Mouse (Mus musculus) forebrain, postnatal 0 days (tissue): ENCODE measurements at regions not wholly inside any gene's neighbourhood (a gene's known extent, or its start where the extent isn't known, plus 50 kb on each side); places are given as distances from the start of the nearest gene placed in this dataset.

Experiments used
- ATAC-seq: fragments of 200-750 bp; cut with Nextera tagmentation; 2 replicates; pipeline ENCODE4 v1.8.0; 2017; ENCODE audit warnings: mild to moderate bottlenecking, moderate library complexity
- DNase-seq: peaks from one replicate; pipeline ENCODE4 v3.0.0-alpha.2; 2015
- H3K27ac ChIP-seq: fragments of 300-500 bp; sonication (generic); 2 replicates; pipeline ENCODE4 v1.5.1; 2014; ENCODE audit warnings: low read depth, mild to moderate bottlenecking, antibody characterized with exemption, low read length, moderate library complexity, mixed read lengths
- H3K27me3 ChIP-seq: fragments of 300-500 bp; sonication (generic); 2 replicates; pipeline ENCODE4 v1.6.1; 2014; ENCODE audit warnings: mild to moderate bottlenecking, low read length, mixed read lengths; ENCODE audit not compliant: insufficient read depth
- H3K36me3 ChIP-seq: fragments of 300-500 bp; sonication (generic); 2 replicates; pipeline ENCODE4 v1.6.1; 2014; ENCODE audit warnings: mild to moderate bottlenecking, moderate library complexity; ENCODE audit not compliant: insufficient read depth
- H3K4me1 ChIP-seq: fragments of 300-500 bp; sonication (generic); 2 replicates; pipeline ENCODE4 v1.6.1; 2014; ENCODE audit warnings: antibody characterized with exemption; ENCODE audit not compliant: insufficient read depth
- H3K4me2 ChIP-seq: fragments of 300-500 bp; sonication (generic); 2 replicates; pipeline ENCODE4 v1.6.1; 2014; ENCODE audit warnings: low read depth, mild to moderate bottlenecking, moderate library complexity
- H3K4me3 ChIP-seq: fragments of 300-500 bp; sonication (generic); 2 replicates; pipeline ENCODE4 v1.5.1; 2014; ENCODE audit warnings: low read depth, low read length, mixed read lengths
- H3K9ac ChIP-seq: fragments of 300-500 bp; sonication (generic); 2 replicates; pipeline ENCODE4 v1.6.1; 2014; ENCODE audit warnings: mild to moderate bottlenecking
- H3K9me3 ChIP-seq: fragments of 300-500 bp; sonication (generic); 2 replicates; pipeline ENCODE4 v1.6.1; 2016; ENCODE audit warnings: low read length
- CTCF ChIP-seq: sonication (generic); IDR thresholded peaks from 2 replicates; pipeline ENCODE4 v1.5.1; 2016; ENCODE audit warnings: antibody characterized with exemption, control low read depth, low read depth
- WGBS: fragments of 180-500 bp; shearing (Covaris S2); extraction: QIAGEN DNeasy Blood & Tissue Kit; methylation state at CpG from one replicate; pipeline ENCODE4 v1.1.7; 2014; 5-methylcytosine and 5-hydroxymethylcytosine counted together

DNA sequence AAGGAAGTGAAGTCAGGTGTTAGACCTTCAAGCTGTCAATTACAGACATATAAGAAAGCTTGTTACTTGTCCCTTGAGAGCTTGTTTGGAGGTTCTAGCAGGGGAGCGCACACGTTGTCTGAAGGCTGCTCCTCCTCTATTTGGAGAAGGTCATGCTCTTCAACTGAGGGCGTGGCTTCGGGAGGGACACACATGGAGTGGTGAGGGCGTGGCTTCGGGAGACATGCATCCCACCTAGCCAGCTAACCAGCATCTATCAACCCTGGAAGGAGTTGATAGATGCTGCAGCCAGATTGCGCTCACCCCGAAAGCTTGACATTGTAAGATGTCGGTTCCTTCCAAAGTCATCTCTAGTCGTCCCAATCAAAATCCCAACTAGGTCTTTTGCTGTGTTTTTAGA lies 94.9 kb upstream of the Mylip start:
- Histone ChIP-seq H3K4me1 (no peaks in the 10 kb centered on the region), H3K36me3 (no peaks in the 10 kb centered on the region), H3K9ac (no peak overlapping the region), H3K9me3 (no peaks in the 10 kb centered on the region), H3K4me2 (no peak overlapping the region), H3K27me3 (no peaks in the 10 kb centered on the region), H3K27ac (no peak overlapping the region), H3K4me3 (no peak overlapping the region)
- 92% methylated on average over 10 of the region's 10 CpGs for WGBS
- no peak for TF ChIP-seq CTCF
- DNase-seq, result no peak
- ATAC-seq, result no peak

DNA sequence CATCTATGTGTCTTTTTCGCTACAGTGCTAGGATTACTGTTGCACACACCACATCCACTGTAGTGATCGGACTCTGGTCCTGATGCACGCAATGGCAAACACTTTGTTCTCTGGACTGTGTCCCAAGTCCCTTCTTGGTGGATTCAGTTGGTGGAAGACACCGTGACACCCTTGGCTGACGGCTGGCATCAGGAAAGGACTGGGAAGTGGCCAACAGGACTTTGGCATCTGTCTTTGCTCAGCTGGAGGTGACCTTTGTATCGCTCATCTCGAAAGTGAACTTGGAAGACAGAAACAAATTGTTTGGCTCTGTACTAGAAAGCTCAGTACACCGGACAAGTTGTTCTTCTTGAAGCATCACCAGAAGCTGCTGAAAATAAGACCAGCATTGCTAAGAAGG lies 88.9 kb upstream of the Mylip start:
- no peak overlapping the region for H3K9ac ChIP-seq
- no peak overlapping the region for H3K4me2 ChIP-seq
- H3K4me3 ChIP-seq, result no peak overlapping the region
- no peaks in the 10 kb centered on the region for H3K4me1 ChIP-seq
- H3K27me3 ChIP-seq, result no peaks in the 10 kb centered on the region
- no peak overlapping the region for H3K27ac ChIP-seq
- TF ChIP-seq CTCF, result no peak
- WGBS, result 89% methylated on average over 8 of the region's 8 CpGs
- ATAC-seq, result no peak
- DNase-seq, result no peak
- no peaks in the 10 kb centered on the region for H3K9me3 ChIP-seq
- H3K36me3 ChIP-seq, result no peaks in the 10 kb centered on the region

DNA sequence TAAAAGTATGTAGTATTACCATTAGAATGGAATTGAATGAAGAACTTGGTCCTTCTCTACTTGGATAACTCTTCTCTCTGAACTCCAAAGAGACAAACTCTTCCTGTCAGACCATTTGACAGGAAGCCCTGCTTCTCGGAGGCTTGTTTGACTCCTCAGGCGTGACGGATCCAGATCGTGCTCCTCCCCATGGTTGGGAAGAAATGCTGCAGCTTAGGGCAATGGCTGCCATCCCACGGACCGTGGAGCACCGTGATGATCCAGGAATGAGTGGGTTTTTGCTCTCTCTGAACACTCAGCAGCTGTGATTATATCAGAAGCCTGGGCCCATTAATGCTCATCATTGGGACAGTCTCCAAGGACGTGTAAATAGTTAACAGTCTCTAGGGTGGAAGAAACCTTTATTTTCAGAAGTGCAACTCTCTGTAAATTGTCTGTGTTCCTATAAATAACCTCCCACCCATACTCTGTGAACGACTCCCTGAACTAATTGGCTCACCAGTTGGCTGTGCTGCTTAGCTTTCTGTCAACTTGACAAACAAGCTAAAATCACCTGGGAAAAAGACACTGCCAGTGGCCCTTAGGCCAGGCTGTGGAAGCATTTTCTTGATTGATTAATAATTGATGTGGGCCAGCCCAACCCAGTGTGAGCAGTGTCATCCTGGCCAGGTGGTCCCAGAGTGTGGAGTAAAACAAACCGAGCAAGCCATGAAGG lies 88.2 kb upstream of the Mylip start:
- Histone ChIP-seq H3K4me1 (no peaks in the 10 kb centered on the region), H3K27me3 (no peaks in the 10 kb centered on the region), H3K4me2 (no peak overlapping the region), H3K27ac (no peak overlapping the region), H3K9ac (no peak overlapping the region), H3K4me3 (no peak overlapping the region), H3K9me3 (no peaks in the 10 kb centered on the region), H3K36me3 (no peaks in the 10 kb centered on the region)
- no peak for TF ChIP-seq CTCF
- ATAC-seq (no peak), DNase-seq (no peak)
- 84% methylated on average over 10 of the region's 10 CpGs for WGBS

DNA sequence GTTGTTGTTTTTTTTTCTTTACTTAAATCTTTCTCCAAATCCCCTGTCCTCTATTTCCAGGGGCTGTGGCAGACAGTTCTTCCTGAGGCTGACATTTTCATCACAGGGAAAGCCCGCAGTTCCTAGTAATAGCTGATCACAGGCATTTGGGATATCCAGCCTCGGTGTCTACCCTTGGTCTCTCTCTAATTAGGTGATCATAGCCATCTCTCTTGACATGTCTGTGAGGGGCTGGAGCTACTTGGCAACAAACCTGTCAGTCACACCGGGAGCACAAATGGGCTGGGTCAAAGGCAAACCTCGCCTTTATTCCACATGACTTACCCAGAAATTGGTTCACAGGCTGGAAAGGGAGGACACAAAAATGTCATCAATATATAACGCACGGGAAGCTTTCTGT lies 86.7 kb upstream of the Mylip start:
- Histone ChIP-seq H3K4me3 (no peak overlapping the region), H3K9me3 (no peaks in the 10 kb centered on the region), H3K27me3 (no peaks in the 10 kb centered on the region), H3K9ac (no peak overlapping the region), H3K36me3 (no peaks in the 10 kb centered on the region), H3K4me2 (no peak overlapping the region), H3K4me1 (no peaks in the 10 kb centered on the region), H3K27ac (no peak overlapping the region)
- WGBS, result 34% methylated on average over 6 of the region's 6 CpGs
- ATAC-seq, result no peak
- no peak for TF ChIP-seq CTCF
- DNase-seq, result no peak

DNA sequence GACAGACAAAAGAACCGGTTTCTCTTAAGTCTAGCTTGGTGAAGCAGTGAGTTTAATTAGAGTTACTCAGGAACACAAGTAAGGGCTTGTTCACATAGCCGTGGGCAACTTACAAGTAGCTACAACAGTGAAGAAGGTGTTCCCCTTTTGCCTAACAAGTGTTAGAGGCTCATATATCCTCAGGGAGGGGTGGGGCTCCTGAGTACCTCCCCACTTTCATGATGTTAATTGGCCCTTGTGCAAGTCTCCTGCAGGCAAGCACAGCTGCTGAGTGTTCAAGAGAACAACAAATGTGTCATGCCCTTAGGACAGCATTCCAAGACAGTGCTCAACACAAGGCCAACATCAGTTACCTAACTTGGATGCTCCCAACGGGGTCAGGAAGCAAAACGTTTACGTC lies 83.4 kb upstream of the Mylip start:
- no peak for TF ChIP-seq CTCF
- 63% methylated on average over 5 of the region's 5 CpGs for WGBS
- H3K27ac ChIP-seq, result no peak overlapping the region
- no peak overlapping the region for H3K4me2 ChIP-seq
- H3K4me3 ChIP-seq, result no peak overlapping the region
- no peaks in the 10 kb centered on the region for H3K36me3 ChIP-seq
- no peak for ATAC-seq
- no peaks in the 10 kb centered on the region for H3K27me3 ChIP-seq
- no peak for DNase-seq
- no peaks in the 10 kb centered on the region for H3K4me1 ChIP-seq
- no peaks in the 10 kb centered on the region for H3K9me3 ChIP-seq
- no peak overlapping the region for H3K9ac ChIP-seq

DNA sequence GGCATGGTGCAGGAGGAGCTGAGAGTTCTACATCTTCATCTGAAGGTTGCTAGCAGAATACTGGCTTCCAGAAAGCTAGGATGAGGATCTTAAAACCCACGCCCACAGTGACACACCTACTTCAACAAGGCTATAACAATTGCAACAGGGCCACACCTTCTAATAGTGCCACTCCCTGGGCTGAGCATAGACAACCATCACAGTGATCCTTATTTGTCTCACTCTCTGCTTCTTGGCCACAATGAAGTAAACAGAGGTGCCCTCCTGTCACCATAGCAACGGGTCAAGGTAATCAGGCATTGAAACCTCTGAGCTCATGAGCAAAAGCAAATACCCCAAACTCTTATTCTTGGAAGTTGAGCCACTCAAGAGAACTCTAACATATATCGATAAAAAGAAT lies 82.3 kb upstream of the Mylip start:
- 93% methylated on average over 3 of the region's 3 CpGs for WGBS
- Histone ChIP-seq H3K27me3 (no peaks in the 10 kb centered on the region), H3K9me3 (no peaks in the 10 kb centered on the region), H3K27ac (no peak overlapping the region), H3K4me3 (no peak overlapping the region), H3K4me1 (no peaks in the 10 kb centered on the region), H3K9ac (no peak overlapping the region), H3K4me2 (no peak overlapping the region), H3K36me3 (no peaks in the 10 kb centered on the region)
- no peak for TF ChIP-seq CTCF
- DNase-seq (no peak), ATAC-seq (no peak)

DNA sequence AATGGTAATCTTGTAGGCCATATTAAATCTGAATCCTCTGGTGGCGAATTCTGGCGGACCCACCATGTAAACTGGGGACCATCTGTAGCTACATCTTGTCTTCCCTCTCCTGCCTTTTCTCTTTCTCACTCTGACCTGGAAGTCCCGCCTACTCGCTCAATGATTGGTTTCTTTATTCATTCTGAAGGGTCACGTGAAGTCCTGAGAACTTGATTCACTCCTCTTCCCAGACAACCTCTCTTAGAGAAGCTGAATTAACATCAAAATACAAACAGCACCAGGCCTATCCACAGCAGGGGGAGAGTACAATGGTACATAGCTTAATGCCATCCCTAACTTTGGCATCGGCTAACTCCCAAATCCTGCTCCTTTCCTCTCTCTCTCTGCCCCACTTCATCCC lies 69.9 kb upstream of the Mylip start:
- Histone ChIP-seq H3K9me3 (no peaks in the 10 kb centered on the region), H3K27me3 (no peaks in the 10 kb centered on the region), H3K4me3 (no peak overlapping the region), H3K9ac (no peak overlapping the region), H3K4me1 (no peaks in the 10 kb centered on the region; the same call in 1 of the 2 replicates), H3K4me2 (no peak overlapping the region), H3K27ac (no peak overlapping the region), H3K36me3 (no peaks in the 10 kb centered on the region)
- ATAC-seq, result no peak
- WGBS, result 74% methylated on average over 6 of the region's 6 CpGs
- DNase-seq, result no peak
- no peak for TF ChIP-seq CTCF
